Mouse (Mus musculus): ENCODE measurements around the gene Tmem145.

DNA sequence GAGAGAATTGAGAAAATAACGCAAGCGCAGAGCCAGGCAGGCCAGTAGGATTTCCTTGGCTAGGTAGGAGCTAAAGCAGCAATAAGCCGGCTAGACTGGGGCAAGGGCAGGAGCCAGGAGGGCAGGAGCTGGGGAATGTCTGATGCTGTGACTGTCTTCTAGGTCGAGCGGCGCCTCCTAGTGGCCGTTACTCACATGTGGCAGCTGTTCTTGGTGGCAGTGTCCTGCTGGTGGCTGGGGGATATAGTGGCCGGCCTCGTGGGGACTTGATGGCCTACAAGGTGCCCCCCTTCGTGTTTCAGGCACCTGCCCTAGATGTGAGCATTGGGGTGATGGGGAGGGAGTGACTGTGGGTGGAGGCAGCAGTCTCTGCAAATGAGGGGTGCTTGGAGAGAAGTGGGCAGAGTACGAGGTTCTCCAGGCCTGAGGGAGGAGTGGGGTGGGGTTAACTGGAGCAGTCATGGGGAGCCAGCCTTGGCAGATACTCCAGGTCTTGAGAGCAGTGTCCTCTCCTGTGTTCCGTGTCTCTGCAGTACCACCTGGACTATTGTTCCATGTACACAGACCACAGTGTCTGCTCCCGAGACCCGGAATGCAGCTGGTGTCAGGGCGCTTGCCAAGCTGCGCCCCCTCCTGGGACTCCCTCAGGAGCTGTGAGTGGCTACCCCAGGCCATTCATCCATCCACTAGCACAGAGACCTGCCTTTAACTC lies 27.8 kb downstream of the Tmem145 start:
- TF ChIP-seq CTCF (IDR thresholded peaks at IDR 0.05; ENCODE audit: extremely low read depth, insufficient read depth, insufficient read length, insufficient replicate concordance), result peak; percentile 92
- no peak for TF ChIP-seq POLR2A (IDR thresholded peaks at IDR 0.05; ENCODE audit: low read depth, low read length)

Data from spleen, adult 2 months (tissue).